Mouse (Mus musculus): ENCODE results near the gene Ccnd3.

DNA sequence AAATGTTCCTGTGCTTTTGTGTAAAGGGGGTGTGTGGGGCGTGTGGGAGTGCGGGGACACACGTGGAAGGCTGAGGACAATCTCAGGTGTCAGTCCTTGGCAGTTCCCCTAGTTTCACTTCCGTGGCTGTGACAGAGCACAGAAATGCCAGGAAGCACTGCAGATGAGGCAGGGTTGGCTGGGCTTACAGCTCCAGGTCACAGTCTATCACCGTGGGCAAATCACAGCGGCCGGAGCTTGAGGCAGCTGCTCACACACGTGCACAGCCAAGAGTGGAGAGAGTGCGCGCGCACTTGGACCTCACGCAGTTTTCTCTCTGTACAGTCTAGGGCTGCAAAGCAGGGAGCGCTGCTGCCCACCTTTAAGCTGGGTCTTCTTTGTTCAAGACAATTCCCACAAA is 46.5 kb upstream of the Ccnd3 start:
- TF ChIP-seq CTCF (IDR thresholded peaks at IDR 0.05; ENCODE audit: insufficient read depth, low read length) (no peak), POLR2A (IDR thresholded peaks at IDR 0.05; ENCODE audit: borderline replicate concordance, extremely low read depth, low read depth, low read length) (no peak)
